Mouse (Mus musculus) urinary bladder, postnatal 4 days (tissue): ENCODE data around the gene Akap2.

ENCODE experiments used
- DNase-seq, 2 experiments: peaks; one replicate each; pipeline ENCODE4 v3.0.0; 2021 to 2022; ENCODE audit warnings: low spot score in 2 of 2

The Akap2 gene

GRCm38 (mm10) chr4:57904638-57905037, 187.2 kb downstream of the Akap2 start:
- no peak for DNase-seq

- DNase-seq: no peak
Observed at GRCm38 (mm10) chr4:57906708-57907107, 189.3 kb downstream of the Akap2 start.

GRCm38 (mm10) chr4:57908860-57909259, 191.4 kb downstream of the Akap2 start:
- no peak for DNase-seq

GRCm38 (mm10) chr4:57913021-57913420, 195.6 kb downstream of the Akap2 start:
- no peak for DNase-seq

- DNase-seq: no peak
Observed at GRCm38 (mm10) chr4:57914193-57915190, 197.0 kb downstream of the Akap2 start.

- no peak for DNase-seq
Observed at GRCm38 (mm10) chr4:57915216-57915965, 197.9 kb downstream of the Akap2 start.

- peak in 1 of 2 experiments; percentile 69 for DNase-seq
Observed at GRCm38 (mm10) chr4:57916201-57916661, 198.8 kb downstream of the Akap2 start, which contains the start of gene D630039A03Rik. Gene D630039A03Rik (minus strand): TSS chr4:57916297.

GRCm38 (mm10) chr4:57916711-57917110, 199.3 kb downstream of the Akap2 start:
- no peak for DNase-seq

- no peak for DNase-seq
Observed at GRCm38 (mm10) chr4:57919494-57920423, 202.3 kb downstream of the Akap2 start.

- no peak for DNase-seq
Observed at GRCm38 (mm10) chr4:57920522-57920921, 203.1 kb downstream of the Akap2 start.

GRCm38 (mm10) chr4:57922171-57922570, 204.7 kb downstream of the Akap2 start:
- no peak for DNase-seq

- DNase-seq: no peak
Observed at GRCm38 (mm10) chr4:57924556-57925071, 207.2 kb downstream of the Akap2 start.

GRCm38 (mm10) chr4:57927464-57928205, 210.2 kb downstream of the Akap2 start:
- DNase-seq: no peak

GRCm38 (mm10) chr4:57930559-57931170, 213.2 kb downstream of the Akap2 start:
- no peak for DNase-seq

- no peak for DNase-seq
Observed at GRCm38 (mm10) chr4:57934181-57934580, 216.7 kb downstream of the Akap2 start.

GRCm38 (mm10) chr4:57937292-57937691, 219.8 kb downstream of the Akap2 start:
- DNase-seq: no peak

- no peak for DNase-seq
Observed at GRCm38 (mm10) chr4:57940631-57941030, 223.2 kb downstream of the Akap2 start.

GRCm38 (mm10) chr4:57942892-57943291, 225.4 kb downstream of the Akap2 start:
- DNase-seq: no peak
